Mouse (Mus musculus): Measurements from ENCODE around the gene 1700069L16Rik. TPM values are rescaled to one million over a fixed set of nuclear protein-coding genes. Genes with fewer than 3 reads are reported as not detected.

The 1700069L16Rik gene
- total and polyA plus RNA-seq, 3 experiments: not detected

DNA sequence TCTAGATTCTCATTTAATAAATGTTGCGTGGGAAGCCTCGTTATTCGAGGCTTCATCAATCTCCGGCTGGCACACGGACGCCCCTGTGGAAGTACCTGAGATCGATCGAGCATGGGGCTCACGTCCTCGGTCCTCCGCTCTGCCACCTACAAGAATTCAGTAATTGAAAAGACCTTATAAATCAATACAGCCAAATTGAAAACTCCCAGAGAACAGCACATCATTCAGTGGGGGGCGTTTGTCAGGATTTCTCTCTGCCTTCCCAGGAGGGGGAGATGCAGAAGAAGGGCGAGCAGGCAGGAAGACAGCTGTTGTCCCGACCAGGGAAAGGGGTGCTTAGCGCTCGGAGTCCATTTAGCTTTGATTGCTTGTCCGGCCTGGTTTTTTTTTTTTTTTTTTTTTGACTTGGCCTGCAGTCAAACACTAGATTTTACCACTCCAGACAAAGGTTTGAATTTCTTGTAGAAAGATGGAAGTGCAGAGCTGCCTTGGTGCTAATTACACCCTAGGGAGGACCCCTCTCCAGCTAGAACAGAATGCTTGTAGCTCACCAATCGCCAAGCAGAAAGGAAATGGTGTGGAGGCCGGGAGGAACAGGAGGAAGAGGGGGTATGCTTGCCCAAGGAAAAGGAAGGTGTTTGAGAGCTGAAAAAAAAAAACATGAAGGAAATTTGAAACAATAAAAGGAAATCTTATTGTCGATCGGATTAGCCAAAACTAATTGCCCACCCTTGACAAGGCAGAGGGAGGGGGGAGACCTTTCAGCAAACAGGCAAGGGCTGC, 20.6 kb downstream of the 1700069L16Rik start:
- DNase-seq: peak; percentile 23 to 24
- no peak for TF ChIP-seq EP300 (IDR thresholded peaks at IDR 0.05; ENCODE audit: insufficient read depth, low read depth, low read length)
- no peak for TF ChIP-seq POLR2A (IDR thresholded peaks at IDR 0.05; ENCODE audit: insufficient read depth, low read depth, low read length)
- TF ChIP-seq CTCF (IDR thresholded peaks at IDR 0.05): no peak
- 43% methylated on average over 21 of the region's 21 CpGs for WGBS
- H3K27me3 ChIP-seq (ENCODE audit: control insufficient read depth, insufficient read depth, low read length): no peaks in the 10 kb centered on the region
- H3K4me3 ChIP-seq: no peak overlapping the region; the same call in 1 of the 2 replicates
- intact Hi-C loops (cut with DNase I): loop anchor here (5.0 kb wide), 1 partner anchor 67 kb away; no protein-coding TSS in a partner anchor
- no peaks in the 10 kb centered on the region for H3K36me3 ChIP-seq (ENCODE audit: control insufficient read depth, insufficient read depth, low read length)
- H3K9ac ChIP-seq (ENCODE audit: low read depth, low read length): no peak overlapping the region
- H3K27ac ChIP-seq: no peak overlapping the region
- H3K4me1 ChIP-seq (ENCODE audit: control insufficient read depth, insufficient read depth, low read length): peaks cover 3% of the 10 kb centered on the region
- no peaks in the 10 kb centered on the region for H3K79me2 ChIP-seq (replicated peaks; ENCODE audit: control insufficient read depth, insufficient read depth, low read length)

DNA sequence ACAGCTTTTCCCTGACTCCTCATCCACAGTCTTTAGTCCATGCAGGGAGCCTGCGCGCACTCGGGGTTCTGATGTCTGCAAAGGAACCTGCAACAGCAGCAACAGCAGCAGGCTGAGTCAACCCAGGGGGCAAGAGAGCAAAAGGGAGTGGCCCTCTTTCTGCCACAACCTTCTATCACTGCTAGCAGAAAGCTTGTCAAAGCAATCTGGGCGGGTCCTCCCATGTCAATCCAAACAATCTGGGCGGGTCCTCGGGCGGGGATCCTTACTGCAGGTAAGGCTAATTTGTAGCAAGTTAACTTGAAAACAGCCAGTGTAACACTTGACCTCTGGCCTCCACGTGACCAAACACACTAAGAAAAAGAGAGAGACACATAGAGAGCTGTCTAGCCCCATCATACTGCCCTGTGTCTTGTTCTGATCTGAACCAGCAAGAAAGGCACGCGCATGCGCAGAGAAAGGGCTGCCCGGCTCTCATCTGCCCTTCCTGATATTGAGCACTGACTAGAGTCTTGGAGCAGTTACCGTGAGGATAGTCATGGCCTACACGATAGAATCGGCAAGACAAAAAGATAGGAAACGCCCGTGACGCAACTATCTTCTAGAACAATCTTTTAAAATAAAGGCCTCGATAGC, 24.1 kb downstream of the 1700069L16Rik start:
- H3K36me3 ChIP-seq (ENCODE audit: control insufficient read depth, insufficient read depth, low read length): no peaks in the 10 kb centered on the region
- no peaks in the 10 kb centered on the region for H3K79me2 ChIP-seq (replicated peaks; ENCODE audit: control insufficient read depth, insufficient read depth, low read length)
- H3K4me1 ChIP-seq (ENCODE audit: control insufficient read depth, insufficient read depth, low read length): peaks cover 3% of the 10 kb centered on the region
- TF ChIP-seq POLR2A (IDR thresholded peaks at IDR 0.05; ENCODE audit: insufficient read depth, low read depth, low read length) (no peak), CTCF (IDR thresholded peaks at IDR 0.05) (no peak), EP300 (IDR thresholded peaks at IDR 0.05; ENCODE audit: insufficient read depth, low read depth, low read length) (no peak)
- intact Hi-C loops (cut with DNase I): loop anchor here (5.0 kb wide), 1 partner anchor 63 kb away; no protein-coding TSS in a partner anchor
- no peak for DNase-seq
- H3K27ac ChIP-seq: no peak overlapping the region
- H3K27me3 ChIP-seq (ENCODE audit: control insufficient read depth, insufficient read depth, low read length): no peaks in the 10 kb centered on the region
- H3K4me3 ChIP-seq: no peak overlapping the region
- 81% methylated on average over 19 of the region's 19 CpGs for WGBS
- H3K9ac ChIP-seq (ENCODE audit: low read depth, low read length): no peak overlapping the region

DNA sequence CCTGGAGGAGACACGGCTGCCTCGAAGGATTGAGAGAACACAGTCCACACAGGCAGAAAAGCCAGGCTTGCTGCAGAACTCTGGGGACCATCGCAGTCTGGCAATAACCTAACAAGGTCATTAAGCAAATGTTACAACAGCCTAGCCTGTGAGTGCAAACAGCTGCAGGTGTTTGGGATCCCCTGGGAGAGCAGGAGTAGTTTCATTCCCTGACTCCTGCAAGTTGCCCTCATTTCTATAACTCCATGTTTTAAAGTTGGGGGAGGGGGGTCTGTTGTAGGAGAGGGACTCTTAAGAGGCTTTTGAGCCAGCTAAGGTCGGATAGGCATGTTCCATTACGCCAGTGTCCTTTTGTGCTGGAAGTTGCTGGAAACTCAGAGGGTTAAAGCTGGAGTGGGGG, 30.2 kb downstream of the 1700069L16Rik start:
- 47% methylated on average over 5 of the region's 5 CpGs for WGBS
- peak in 1 of 2 experiments; percentile 22 for DNase-seq

DNA sequence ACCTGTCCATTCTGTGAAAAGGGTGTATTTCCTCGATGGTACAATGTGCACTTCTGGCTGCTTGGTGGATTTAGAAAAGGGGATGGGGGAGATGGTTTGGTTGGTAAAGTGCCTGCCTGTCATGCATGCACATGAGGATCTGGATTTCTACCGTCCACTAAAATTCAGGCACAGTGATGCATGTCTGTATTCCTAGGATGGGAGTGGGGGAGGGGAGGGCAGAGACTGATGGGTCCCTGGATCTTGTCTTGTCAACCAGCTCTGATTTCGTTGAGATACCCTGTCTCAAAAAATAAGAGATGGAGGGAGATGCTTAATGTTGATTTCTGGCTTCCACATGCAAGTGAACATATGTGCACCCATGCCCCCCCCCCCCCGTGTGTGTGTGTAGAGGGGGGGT, 30.6 kb downstream of the 1700069L16Rik start:
- Histone ChIP-seq H3K4me1 (ENCODE audit: control insufficient read depth, insufficient read depth, low read length) (no peaks in the 10 kb centered on the region), H3K36me3 (ENCODE audit: control insufficient read depth, insufficient read depth, low read length) (no peaks in the 10 kb centered on the region), H3K27me3 (ENCODE audit: control insufficient read depth, insufficient read depth, low read length) (peaks cover 4% of the 10 kb centered on the region; the same call in 1 of the 2 replicates), H3K4me3 (no peak overlapping the region), H3K9ac (ENCODE audit: low read depth, low read length) (no peak overlapping the region), H3K79me2 (replicated peaks; ENCODE audit: control insufficient read depth, insufficient read depth, low read length) (no peaks in the 10 kb centered on the region), H3K27ac (no peak overlapping the region)
- 60% methylated on average over 4 of the region's 4 CpGs for whole genome bisulfite sequencing
- TF ChIP-seq POLR2A (IDR thresholded peaks at IDR 0.05; ENCODE audit: insufficient read depth, low read depth, low read length): no peak
- no peak for TF ChIP-seq CTCF (IDR thresholded peaks at IDR 0.05)
- no peak for TF ChIP-seq EP300 (IDR thresholded peaks at IDR 0.05; ENCODE audit: insufficient read depth, low read depth, low read length)
- intact Hi-C loops (cut with DNase I): no loop called here
- DNase-seq: no peak

More for the DNA sequence above, 30.2 kb downstream of the 1700069L16Rik start:
- Histone ChIP-seq H3K4me3 (no peak overlapping the region), H3K9ac (ENCODE audit: low read depth, low read length) (no peak overlapping the region), H3K27me3 (ENCODE audit: control insufficient read depth, insufficient read depth, low read length) (peaks cover 4% of the 10 kb centered on the region; the same call in 1 of the 2 replicates), H3K36me3 (ENCODE audit: control insufficient read depth, insufficient read depth, low read length) (no peaks in the 10 kb centered on the region), H3K4me1 (ENCODE audit: control insufficient read depth, insufficient read depth, low read length) (no peaks in the 10 kb centered on the region), H3K79me2 (replicated peaks; ENCODE audit: control insufficient read depth, insufficient read depth, low read length) (no peaks in the 10 kb centered on the region), H3K27ac (no peak overlapping the region)
- TF ChIP-seq EP300 (IDR thresholded peaks at IDR 0.05; ENCODE audit: insufficient read depth, low read depth, low read length) (no peak), CTCF (IDR thresholded peaks at IDR 0.05) (no peak), POLR2A (IDR thresholded peaks at IDR 0.05; ENCODE audit: insufficient read depth, low read depth, low read length) (no peak)
- intact Hi-C loops (cut with DNase I): no loop called here

DNA sequence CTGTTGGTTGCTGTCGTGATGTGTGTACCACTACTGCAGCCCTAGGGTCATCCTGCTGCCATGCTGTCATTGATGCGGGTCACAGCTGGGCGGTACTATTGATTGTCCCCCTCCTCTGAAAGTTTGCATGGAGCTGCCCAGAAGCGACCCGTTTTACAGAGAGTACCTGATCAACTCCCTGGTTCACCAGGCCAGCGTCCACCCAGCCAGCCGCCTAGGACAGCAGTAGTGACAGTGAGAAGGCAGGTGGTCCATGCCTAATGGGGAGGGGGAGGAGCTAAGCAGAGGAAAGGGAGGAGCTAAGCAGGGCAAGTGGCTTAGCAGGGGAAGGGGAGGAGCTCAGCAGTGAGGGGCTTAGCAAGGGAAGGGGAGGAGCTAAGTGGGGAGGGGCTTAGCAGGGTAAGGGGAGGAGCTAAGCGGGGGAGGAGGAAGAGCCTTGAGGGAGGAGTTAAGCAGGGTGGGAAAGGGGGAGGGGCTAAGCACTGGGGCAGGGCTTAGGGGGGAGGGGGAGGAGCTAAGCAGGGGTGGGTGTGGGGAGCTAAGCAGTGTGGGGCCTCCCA, 31.3 kb downstream of the 1700069L16Rik start:
- TF ChIP-seq EP300 (IDR thresholded peaks at IDR 0.05; ENCODE audit: insufficient read depth, low read depth, low read length) (no peak), POLR2A (IDR thresholded peaks at IDR 0.05; ENCODE audit: insufficient read depth, low read depth, low read length) (no peak), CTCF (IDR thresholded peaks at IDR 0.05) (no peak)
- Histone ChIP-seq H3K36me3 (ENCODE audit: control insufficient read depth, insufficient read depth, low read length) (no peaks in the 10 kb centered on the region), H3K4me1 (ENCODE audit: control insufficient read depth, insufficient read depth, low read length) (no peaks in the 10 kb centered on the region), H3K4me3 (no peak overlapping the region), H3K79me2 (replicated peaks; ENCODE audit: control insufficient read depth, insufficient read depth, low read length) (no peaks in the 10 kb centered on the region), H3K27ac (no peak overlapping the region), H3K27me3 (ENCODE audit: control insufficient read depth, insufficient read depth, low read length) (peaks cover 4% of the 10 kb centered on the region; the same call in 1 of the 2 replicates), H3K9ac (ENCODE audit: low read depth, low read length) (no peak overlapping the region)
- no peak for DNase-seq
- 83% methylated on average over 8 of the region's 8 CpGs for WGBS
- intact Hi-C loops (cut with DNase I): no loop called here
